Mouse (Mus musculus) kidney, adult 2 months (tissue): ENCODE measurements around the gene Apom.

Source experiments
- CTCF ChIP-seq: fragments of 200-500 bp; conservative IDR thresholded peaks from 2 replicates; pipeline ENCODE4 v1.5.1; 2011; ENCODE audit warnings: low read depth, mild to moderate bottlenecking, control low read depth, low read length, moderate library complexity, mixed read lengths; ENCODE audit not compliant: insufficient read depth, insufficient read length
- POLR2A ChIP-seq: fragments of 200-500 bp; IDR thresholded peaks from one replicate; pipeline ENCODE4 v1.6.1; 2011; ENCODE audit warnings: low read depth, low read length, control low read depth

DNA sequence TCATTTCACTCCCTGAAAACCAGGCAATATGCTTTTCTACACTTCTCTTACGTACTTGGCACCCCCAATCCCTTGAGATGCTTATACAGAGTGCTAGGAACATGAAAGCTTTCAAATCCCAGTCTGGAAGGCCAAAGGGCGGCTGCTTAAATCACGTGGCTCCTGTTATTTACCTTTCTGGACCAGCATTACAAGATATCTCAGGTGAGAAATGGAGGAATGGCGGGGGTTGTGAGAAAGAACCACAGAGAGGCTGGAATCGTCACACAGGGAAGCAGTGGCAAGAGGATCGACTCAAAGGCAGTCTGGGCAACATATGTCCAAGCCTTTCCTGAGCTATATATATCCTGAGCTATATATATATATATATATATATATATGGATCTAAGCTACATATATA lies 6.3 kb downstream of the Apom start:
- TF ChIP-seq POLR2A = no peak
- TF ChIP-seq CTCF = no peak
